Mouse (Mus musculus) heart, embryonic 16.5 days (tissue): ENCODE results near the gene Gramd1b. TPM values are rescaled to one million over a fixed set of nuclear protein-coding genes. Genes with fewer than 3 reads are reported as not detected.

ENCODE experiments used
- ATAC-seq: fragments of 200-750 bp; cut with Nextera tagmentation; replicated peaks from 2 replicates; pipeline ENCODE4 v1.8.0; 2017; ENCODE audit warnings: moderate number of reproducible peaks; ENCODE audit not compliant: insufficient read depth, low FRiP score; ENCODE audit errors: extremely low read depth
- H3K27ac ChIP-seq: fragments of 300-500 bp; sonication (generic); 2 replicates; pipeline ENCODE4 v1.5.1; 2014; ENCODE audit warnings: mild to moderate bottlenecking, low read length, control low read depth, moderate library complexity
- H3K27me3 ChIP-seq: fragments of 300-500 bp; sonication (generic); 2 replicates; pipeline ENCODE4 v1.6.1; 2014; ENCODE audit warnings: low read length, mixed read lengths; ENCODE audit not compliant: control insufficient read depth, insufficient read depth
- H3K36me3 ChIP-seq: fragments of 300-500 bp; sonication (generic); 2 replicates; pipeline ENCODE4 v1.6.1; 2014; ENCODE audit not compliant: control insufficient read depth, insufficient read depth
- H3K4me1 ChIP-seq: fragments of 300-500 bp; sonication (generic); 2 replicates; pipeline ENCODE4 v1.6.1; 2014; ENCODE audit warnings: low read length, mixed read lengths; ENCODE audit not compliant: control insufficient read depth, insufficient read depth
- H3K4me2 ChIP-seq: fragments of 300-500 bp; sonication (generic); 2 replicates; pipeline ENCODE4 v1.6.1; 2014; ENCODE audit warnings: low read depth, mild to moderate bottlenecking, control low read depth, low read length
- H3K4me3 ChIP-seq: fragments of 300-500 bp; sonication (generic); 2 replicates; pipeline ENCODE4 v1.5.1; 2014; ENCODE audit warnings: mild to moderate bottlenecking, control low read depth, low read length
- H3K9ac ChIP-seq: fragments of 300-500 bp; sonication (generic); 2 replicates; pipeline ENCODE4 v1.6.1; 2014; ENCODE audit warnings: low read length, control low read depth
- H3K9me3 ChIP-seq: fragments of 300-500 bp; sonication (generic); replicated peaks from 2 replicates; pipeline ENCODE4 v1.6.1; 2016; ENCODE audit warnings: low read length; ENCODE audit not compliant: control insufficient read depth
- WGBS: fragments of 180-500 bp; shearing (Covaris S2); extraction: QIAGEN DNeasy Blood & Tissue Kit; methylation state at CpG from one replicate; pipeline ENCODE4 v1.1.7; 2014; 5-methylcytosine and 5-hydroxymethylcytosine counted together
- polyA plus RNA-seq: library from polyadenylated mRNA; unstranded; fragments of >200 nt; fragmentation: Nextera tagmentation; extraction: Ambion mirVana; gene quantifications from 2 replicates; pipeline ENCODE4 v1.2.1, GENCODE M21; 2015

Gramd1b gene
- polyA plus RNA-seq, 1 experiment from 2014 or later = 5.9 TPM

DNA sequence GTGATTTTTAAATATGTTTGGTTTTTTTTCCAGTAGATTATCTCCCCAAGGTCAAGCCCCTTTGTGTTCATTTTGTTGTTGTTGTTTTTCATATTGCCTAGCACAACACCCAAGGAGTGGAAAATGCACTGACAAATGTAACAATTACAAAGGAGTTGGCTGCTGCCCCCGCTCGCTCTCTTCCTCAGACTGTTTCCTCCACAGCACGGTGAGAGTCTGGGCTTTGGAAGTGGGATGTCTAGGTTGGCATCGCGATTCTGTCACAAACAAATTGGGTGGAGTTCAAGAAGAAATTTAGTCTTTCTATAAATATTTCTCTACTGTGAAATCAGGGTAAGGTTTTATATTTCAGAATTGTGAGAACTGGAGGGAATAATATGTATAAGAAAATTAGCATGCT lies 26.6 kb upstream of the Gramd1b start:
- ATAC-seq = no peak
- Histone ChIP-seq H3K4me2 (no peak overlapping the region), H3K36me3 (no peaks in the 10 kb centered on the region), H3K27ac (no peak overlapping the region), H3K4me1 (no peaks in the 10 kb centered on the region), H3K9me3 (no peaks in the 10 kb centered on the region), H3K4me3 (no peak overlapping the region), H3K27me3 (no peaks in the 10 kb centered on the region), H3K9ac (no peak overlapping the region)
- 82% methylated on average over 5 of the region's 5 CpGs for WGBS

DNA sequence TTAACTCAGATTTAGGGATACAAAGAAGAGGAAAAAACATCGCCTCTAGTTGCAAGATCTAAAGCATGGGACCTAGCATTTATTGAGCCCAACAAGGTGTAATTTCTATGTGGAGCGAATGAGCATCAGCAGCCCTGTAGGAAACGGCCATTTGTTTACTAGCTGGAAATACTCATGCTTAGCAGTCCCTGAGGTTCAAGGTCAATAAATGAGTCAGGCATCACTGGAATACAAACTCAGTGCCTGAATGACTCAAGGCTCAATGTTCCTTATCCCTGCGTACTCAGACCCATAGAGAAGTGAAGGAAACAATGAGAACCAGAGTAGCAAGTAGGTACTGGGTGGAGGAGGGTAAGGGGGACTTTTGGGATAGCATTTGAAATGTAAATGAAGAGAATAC lies 25.2 kb upstream of the Gramd1b start:
- 79% methylated on average over 4 of the region's 4 CpGs for WGBS
- H3K36me3 ChIP-seq = no peaks in the 10 kb centered on the region
- H3K9me3 ChIP-seq = no peaks in the 10 kb centered on the region
- no peak for ATAC-seq
- no peak overlapping the region for H3K27ac ChIP-seq
- no peak overlapping the region for H3K4me3 ChIP-seq
- H3K4me1 ChIP-seq = no peaks in the 10 kb centered on the region
- no peak overlapping the region for H3K9ac ChIP-seq
- H3K4me2 ChIP-seq = no peak overlapping the region
- H3K27me3 ChIP-seq = no peaks in the 10 kb centered on the region

DNA sequence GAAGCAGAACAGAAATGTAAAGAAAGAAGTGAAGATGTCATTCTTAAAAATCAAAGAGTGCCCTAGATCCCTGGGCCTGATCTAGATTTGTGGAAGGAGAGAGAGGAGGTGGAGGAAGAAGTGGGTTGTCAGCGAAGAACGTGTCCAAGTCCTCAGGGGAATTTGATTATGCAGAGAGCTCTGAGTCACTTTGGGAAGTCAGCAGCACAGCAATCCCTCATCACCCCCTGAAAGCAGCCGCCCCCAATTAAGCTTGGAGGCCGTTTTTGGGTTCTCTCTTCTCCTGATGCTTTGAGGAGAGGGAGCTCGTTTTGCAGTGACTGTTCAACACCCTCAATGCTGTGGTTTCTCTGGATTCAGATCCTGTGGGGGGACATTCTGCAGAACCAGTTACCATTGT lies 24.1 kb upstream of the Gramd1b start:
- H3K27me3 ChIP-seq = no peaks in the 10 kb centered on the region
- H3K4me2 ChIP-seq = no peak overlapping the region
- no peak overlapping the region for H3K27ac ChIP-seq
- H3K9me3 ChIP-seq = no peaks in the 10 kb centered on the region
- ATAC-seq = no peak
- H3K4me1 ChIP-seq = no peaks in the 10 kb centered on the region
- WGBS = 49% methylated on average over 5 of the region's 5 CpGs
- H3K9ac ChIP-seq = no peak overlapping the region
- no peak overlapping the region for H3K4me3 ChIP-seq
- no peaks in the 10 kb centered on the region for H3K36me3 ChIP-seq

DNA sequence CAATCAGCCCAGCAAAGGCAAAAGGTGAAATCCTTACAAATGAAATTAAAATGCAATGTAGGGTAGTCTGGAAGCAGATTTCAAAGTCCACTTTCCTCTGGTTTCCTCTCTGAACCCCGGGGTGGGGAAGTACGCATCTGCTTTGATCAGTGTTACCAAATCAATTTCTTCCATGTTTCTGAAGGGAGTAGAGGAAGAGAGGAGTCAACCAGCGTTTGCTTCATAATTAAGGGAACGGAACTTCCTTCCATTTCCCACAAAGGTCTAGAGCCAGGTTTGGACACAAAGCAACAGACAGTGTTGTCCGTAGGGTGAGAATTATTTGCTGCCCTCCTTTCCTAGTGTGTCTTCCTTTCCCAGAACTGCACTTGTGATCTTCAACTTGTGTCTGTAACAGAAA lies 16.7 kb upstream of the Gramd1b start:
- H3K4me3 ChIP-seq = no peak overlapping the region
- H3K4me2 ChIP-seq = no peak overlapping the region
- no peak for ATAC-seq
- H3K27ac ChIP-seq = no peak overlapping the region
- no peaks in the 10 kb centered on the region for H3K36me3 ChIP-seq
- 91% methylated on average over 5 of the region's 5 CpGs for WGBS
- no peaks in the 10 kb centered on the region for H3K9me3 ChIP-seq
- H3K4me1 ChIP-seq = no peaks in the 10 kb centered on the region; the same call in 1 of the 2 replicates
- H3K9ac ChIP-seq = no peak overlapping the region
- no peaks in the 10 kb centered on the region for H3K27me3 ChIP-seq

DNA sequence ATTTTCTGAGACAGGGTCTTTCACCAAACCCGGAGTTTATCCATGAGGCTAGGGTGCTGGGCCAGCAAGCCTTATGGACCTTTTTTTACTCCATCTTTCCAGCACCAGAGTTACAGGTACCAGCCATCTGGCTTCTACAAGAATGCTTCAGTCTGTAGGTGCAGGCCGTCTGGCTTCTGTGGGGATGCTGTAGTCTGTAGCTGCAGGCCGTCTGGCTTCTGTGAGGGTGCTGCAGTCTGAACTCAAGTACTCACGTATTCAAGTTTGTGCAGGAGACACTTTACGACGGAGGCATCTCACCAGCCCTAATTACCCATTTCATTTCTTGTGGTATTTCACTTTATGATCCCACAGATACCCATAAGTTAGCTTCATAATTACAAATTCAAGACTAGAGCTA lies 14.0 kb upstream of the Gramd1b start:
- H3K27ac ChIP-seq = no peak overlapping the region
- ATAC-seq = no peak
- no peak overlapping the region for H3K4me2 ChIP-seq
- no peaks in the 10 kb centered on the region for H3K36me3 ChIP-seq
- no peaks in the 10 kb centered on the region; the same call in 1 of the 2 replicates for H3K4me1 ChIP-seq
- no peak overlapping the region for H3K9ac ChIP-seq
- no peaks in the 10 kb centered on the region for H3K27me3 ChIP-seq
- H3K9me3 ChIP-seq = no peaks in the 10 kb centered on the region
- no peak overlapping the region for H3K4me3 ChIP-seq
- 83% methylated on average over 6 of the region's 6 CpGs for WGBS

GRCm38 (mm10) chr9:40539588-40540140 lies 8.5 kb upstream of the Gramd1b start:
- Histone ChIP-seq H3K4me1 (peaks cover 6% of the 10 kb centered on the region; the same call in 1 of the 2 replicates), H3K36me3 (no peaks in the 10 kb centered on the region), H3K4me3 (no peak overlapping the region), H3K9me3 (no peaks in the 10 kb centered on the region), H3K27me3 (no peaks in the 10 kb centered on the region), H3K27ac (no peak overlapping the region), H3K4me2 (no peak overlapping the region), H3K9ac (no peak overlapping the region)
- WGBS = 82% methylated on average over 8 of the region's 8 CpGs
- no peak for ATAC-seq

GRCm38 (mm10) chr9:40537708-40538105 lies 6.5 kb upstream of the Gramd1b start:
- WGBS = 15% methylated on average over 2 of the region's 2 CpGs
- Histone ChIP-seq H3K4me2 (no peak overlapping the region), H3K27ac (no peak overlapping the region), H3K27me3 (0 out of 2 replicates have a peak, but pooled peaks cover under 1% of the 10 kb centered on the region), H3K4me3 (no peak overlapping the region), H3K9ac (no peak overlapping the region), H3K9me3 (no peaks in the 10 kb centered on the region), H3K4me1 (peaks cover 6% of the 10 kb centered on the region; the same call in 1 of the 2 replicates), H3K36me3 (no peaks in the 10 kb centered on the region)
- ATAC-seq = peak; percentile 58; the same call in 1 of the 2 replicates

DNA sequence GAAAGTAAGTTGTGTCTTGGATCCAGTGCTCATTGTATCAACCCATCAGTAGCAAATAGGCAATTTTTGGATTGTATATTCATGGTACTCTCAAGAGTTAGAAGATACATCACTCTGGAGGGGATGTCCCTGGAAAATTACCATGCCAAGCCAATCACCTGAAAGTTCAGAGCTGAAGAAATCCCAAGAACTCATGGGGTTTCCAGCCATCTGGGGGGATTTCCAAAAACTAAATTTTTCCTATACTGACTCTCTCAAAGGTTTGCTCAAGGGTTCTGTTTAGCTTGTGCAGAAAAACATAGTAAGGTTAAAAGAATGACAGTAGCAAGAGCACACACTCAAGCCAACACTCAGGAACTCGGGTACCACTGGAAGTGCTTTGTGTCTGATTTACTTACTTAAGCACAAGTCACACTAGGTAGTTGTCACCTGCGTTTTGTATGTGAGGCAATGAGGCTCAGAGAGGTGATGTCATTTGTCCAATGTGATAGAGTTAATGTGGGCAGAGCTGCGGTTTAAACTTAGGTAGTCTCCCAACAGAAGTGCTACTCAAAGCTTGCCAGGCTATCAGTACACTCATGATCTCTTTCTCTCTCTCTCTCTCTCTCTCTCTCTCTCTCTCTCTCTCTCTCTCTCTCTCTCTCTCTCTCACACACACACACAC lies 6.0 kb upstream of the Gramd1b start:
- no peak overlapping the region for H3K4me2 ChIP-seq
- no peaks in the 10 kb centered on the region for H3K36me3 ChIP-seq
- H3K27me3 ChIP-seq = peaks cover 5% of the 10 kb centered on the region
- no peaks in the 10 kb centered on the region for H3K9me3 ChIP-seq
- no peak overlapping the region for H3K9ac ChIP-seq
- H3K27ac ChIP-seq = no peak overlapping the region
- H3K4me1 ChIP-seq = peaks cover 6% of the 10 kb centered on the region; the same call in 1 of the 2 replicates
- no peak for ATAC-seq
- WGBS = 50% methylated on average over 3 of the region's 3 CpGs
- no peak overlapping the region for H3K4me3 ChIP-seq

- ATAC-seq = no peak
- Histone ChIP-seq H3K4me2 (peak overlapping the region; percentile 82), H3K9ac (peak overlapping the region; percentile 70), H3K36me3 (no peaks in the 10 kb centered on the region), H3K4me3 (peak overlapping the region; percentile 63), H3K4me1 (peaks cover 11% of the 10 kb centered on the region), H3K27ac (no peak overlapping the region), H3K9me3 (no peaks in the 10 kb centered on the region), H3K27me3 (peaks cover 14% of the 10 kb centered on the region)
- 65% methylated on average over 8 of the region's 8 CpGs for WGBS
Measured at GRCm38 (mm10) chr9:40530536-40530935, 647 bp downstream of the Gramd1b start.
